Mouse (Mus musculus): ENCODE measurements at regions not wholly inside any gene's neighbourhood (a gene's known extent, or its start where the extent isn't known, plus 50 kb on each side); places are given as distances from the start of the nearest gene placed in this dataset.

- Histone ChIP-seq H3K9me3 (replicated peaks; ENCODE audit: low read length) (peaks cover 2% of the 10 kb centered on the region), H3K4me3 (replicated peaks in 1 of 3; ENCODE audit: low read depth in 2 of 3, low read length in 2 of 3, poor library complexity in 1 of 3) (no peak overlapping the region), H3K9ac (ENCODE audit: insufficient read depth, low read depth) (no peak overlapping the region), H3K79me2 (replicated peaks; ENCODE audit: control insufficient read depth, extremely low read depth, insufficient read depth, poor library complexity, severe bottlenecking) (no peaks in the 10 kb centered on the region), H3K4me1 (ENCODE audit: control insufficient read depth in 1 of 2, insufficient read depth in 2 of 2) (peaks cover 0 to 31% of the 10 kb centered on the region in 2 experiments; a peak in 3 of 4 replicates), H3K36me3 (replicated peaks in 1 of 2; ENCODE audit: control insufficient read depth in 1 of 2, insufficient read depth in 1 of 2, low read length in 1 of 2) (no peaks in the 10 kb centered on the region), H3K4me2 (ENCODE audit: insufficient read depth, low read depth, poor library complexity, severe bottlenecking) (no peak overlapping the region), H3K27me3 (replicated peaks) (peaks cover 2% of the 10 kb centered on the region), H3K27ac (ENCODE audit: insufficient read depth, low read depth) (no peak overlapping the region)
- dilution Hi-C loops (cut with MboI; ENCODE audit: extremely low pct_ligation_motif_present, extremely low pct_unique_long_range_greater_than_20kb, low sequenced_read_pairs) (no loop called here), in situ Hi-C loops (cut with MboI; ENCODE audit: low pct_ligation_motif_present, low pct_unique_long_range_greater_than_20kb, low sequenced_read_pairs) (no loop called here)
- no peak for TF ChIP-seq POLR2A (IDR thresholded peaks at IDR 0.05; ENCODE audit: low read depth, low read length)
- TF ChIP-seq IRF4 (IDR thresholded peaks at IDR 0.05; ENCODE audit: low read depth, low read length): 0 out of 2 replicates have a peak, but pooled peaks have one; percentile 39
- TF ChIP-seq EP300 (IDR thresholded peaks at IDR 0.05; ENCODE audit: low read length): peak; percentile 33; the same call in 1 of the 2 replicates
- DNase-seq (ENCODE audit: extremely low read depth): peak; percentile 82
Observed at GRCm38 (mm10) chr11:64208306-64208705, 129.0 kb upstream of the Cox10 start.

GRCm38 (mm10) chr11:64207358-64207864 is 128.1 kb upstream of the Cox10 start:
- peaks cover 2% of the 10 kb centered on the region for H3K27me3 ChIP-seq (replicated peaks)
- H3K4me3 ChIP-seq (replicated peaks in 1 of 3; ENCODE audit: low read depth in 2 of 3, low read length in 2 of 3, poor library complexity in 1 of 3): no peak overlapping the region
- peaks cover 0 to 31% of the 10 kb centered on the region in 2 experiments; a peak in 3 of 4 replicates for H3K4me1 ChIP-seq (ENCODE audit: control insufficient read depth in 1 of 2, insufficient read depth in 2 of 2)
- no peak overlapping the region for H3K4me2 ChIP-seq (ENCODE audit: insufficient read depth, low read depth, poor library complexity, severe bottlenecking)
- TF ChIP-seq NRF1 (IDR thresholded peaks at IDR 0.05; ENCODE audit: low read depth, low read length): no peak
- TF ChIP-seq MEF2A (IDR thresholded peaks at IDR 0.05; ENCODE audit: borderline replicate concordance, low read depth, low read length): 0 out of 2 replicates have a peak, but pooled peaks have one; percentile 13
- dilution Hi-C loops (cut with MboI; ENCODE audit: extremely low pct_ligation_motif_present, extremely low pct_unique_long_range_greater_than_20kb, low sequenced_read_pairs): no loop called here
- no peak overlapping the region for H3K27ac ChIP-seq (ENCODE audit: insufficient read depth, low read depth)
- in situ Hi-C loops (cut with MboI; ENCODE audit: low pct_ligation_motif_present, low pct_unique_long_range_greater_than_20kb, low sequenced_read_pairs): no loop called here
- H3K9me3 ChIP-seq (replicated peaks; ENCODE audit: low read length): no peaks in the 10 kb centered on the region
- H3K79me2 ChIP-seq (replicated peaks; ENCODE audit: control insufficient read depth, extremely low read depth, insufficient read depth, poor library complexity, severe bottlenecking): no peaks in the 10 kb centered on the region
- no peak for DNase-seq (ENCODE audit: extremely low read depth)
- no peak overlapping the region for H3K9ac ChIP-seq (ENCODE audit: insufficient read depth, low read depth)
- H3K36me3 ChIP-seq (replicated peaks in 1 of 2; ENCODE audit: control insufficient read depth in 1 of 2, insufficient read depth in 1 of 2, low read length in 1 of 2): no peaks in the 10 kb centered on the region

- no peak for DNase-seq (ENCODE audit: extremely low read depth)
- H3K9me3 ChIP-seq (replicated peaks; ENCODE audit: low read length): no peaks in the 10 kb centered on the region
- dilution Hi-C loops (cut with MboI; ENCODE audit: extremely low pct_ligation_motif_present, extremely low pct_unique_long_range_greater_than_20kb, low sequenced_read_pairs): no loop called here
- H3K27ac ChIP-seq (ENCODE audit: insufficient read depth, low read depth): no peak overlapping the region
- H3K79me2 ChIP-seq (replicated peaks; ENCODE audit: control insufficient read depth, extremely low read depth, insufficient read depth, poor library complexity, severe bottlenecking): no peaks in the 10 kb centered on the region
- TF ChIP-seq E2F4 (IDR thresholded peaks at IDR 0.05; ENCODE audit: insufficient replicate concordance, low read depth, low read length) (no peak), JUN (IDR thresholded peaks at IDR 0.05; ENCODE audit: insufficient read depth, low read depth, low read length) (no peak), MXI1 (IDR thresholded peaks at IDR 0.05; ENCODE audit: low read depth, low read length) (no peak), TCF12 (IDR thresholded peaks at IDR 0.05; ENCODE audit: low read depth, low read length) (no peak), PAX5 (IDR thresholded peaks at IDR 0.05; ENCODE audit: low read length) (no peak), GABPA (IDR thresholded peaks at IDR 0.05; ENCODE audit: insufficient replicate concordance, low read depth, low read length) (no peak), HCFC1 (IDR thresholded peaks at IDR 0.05; ENCODE audit: low read depth, low read length) (no peak), JUND (conservative IDR thresholded peaks at IDR 0.05; ENCODE audit: low read depth, low read length) (no peak)
- H3K27me3 ChIP-seq (replicated peaks): peaks cover 2% of the 10 kb centered on the region
- in situ Hi-C loops (cut with MboI; ENCODE audit: low pct_ligation_motif_present, low pct_unique_long_range_greater_than_20kb, low sequenced_read_pairs): no loop called here
- no peak overlapping the region for H3K4me3 ChIP-seq (replicated peaks in 1 of 3; ENCODE audit: low read depth in 2 of 3, low read length in 2 of 3, poor library complexity in 1 of 3)
- H3K9ac ChIP-seq (ENCODE audit: insufficient read depth, low read depth): no peak overlapping the region
- no peak overlapping the region for H3K4me2 ChIP-seq (ENCODE audit: insufficient read depth, low read depth, poor library complexity, severe bottlenecking)
- H3K4me1 ChIP-seq (ENCODE audit: control insufficient read depth in 1 of 2, insufficient read depth in 2 of 2): peaks cover 1 to 37% of the 10 kb centered on the region in 2 experiments
- no peaks in the 10 kb centered on the region for H3K36me3 ChIP-seq (replicated peaks in 1 of 2; ENCODE audit: control insufficient read depth in 1 of 2, insufficient read depth in 1 of 2, low read length in 1 of 2)
Observed at GRCm38 (mm10) chr11:64206155-64206554, 126.9 kb upstream of the Cox10 start.

All from CH12.LX (cell line).